Mouse (Mus musculus): ENCODE results near the gene Rnf186.

DNA sequence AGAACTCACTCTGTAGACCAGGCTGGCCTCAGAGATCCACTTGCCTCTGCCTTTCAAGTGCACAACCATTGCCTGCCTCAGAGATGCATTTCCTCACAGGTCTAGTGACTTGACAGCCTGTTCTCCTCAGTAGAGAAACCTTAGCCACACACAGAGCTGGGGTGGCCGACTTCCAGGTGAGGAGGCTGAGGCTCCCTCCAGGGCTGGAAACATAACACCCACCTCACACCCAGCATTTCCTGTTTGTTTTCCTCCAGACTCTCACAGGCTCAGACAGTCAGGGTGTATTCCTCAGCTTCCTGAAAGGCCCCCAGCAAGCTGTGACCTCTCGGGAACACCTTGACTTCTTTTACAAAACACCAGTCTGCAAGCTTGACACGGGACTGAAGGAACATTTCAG, 8.3 kb downstream of the Rnf186 start:
- TF ChIP-seq CTCF (IDR thresholded peaks at IDR 0.05; ENCODE audit: control insufficient read depth, insufficient read depth, low read length) (no peak), POLR2A (IDR thresholded peaks at IDR 0.05; ENCODE audit: borderline replicate concordance, control insufficient read depth, low read depth, low read length) (no peak)

All from bone marrow, adult 2 months (tissue).